Mouse (Mus musculus) NIH3T3 (cell line): ENCODE measurements at regions not wholly inside any gene's neighbourhood (a gene's known extent, or its start where the extent isn't known, plus 50 kb on each side); places are given as distances from the start of the nearest gene placed in this dataset.

ENCODE experiments used
- DNase-seq: peaks from one replicate; pipeline ENCODE4 v3.0.0-alpha.2; 2012; ENCODE audit warnings: low read depth

DNA sequence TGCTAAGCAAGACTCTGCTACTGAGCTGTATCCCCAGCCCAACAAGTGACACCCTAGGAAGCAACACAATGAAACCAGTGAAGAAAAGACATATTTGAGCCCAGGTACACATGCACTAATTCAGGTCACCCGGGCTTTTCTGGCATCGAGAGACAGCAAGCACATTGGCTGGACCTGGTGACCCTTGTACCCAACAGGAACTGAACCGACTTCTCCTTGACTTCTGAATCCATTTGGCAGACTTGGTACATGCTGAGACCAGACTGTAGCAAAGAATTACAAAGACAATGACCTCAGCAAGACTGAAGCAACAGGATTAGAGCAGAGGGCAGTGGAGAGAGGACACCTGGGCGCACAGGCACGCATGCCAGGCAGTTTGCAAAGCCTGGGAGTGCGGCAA, 79.1 kb downstream of the Sema4f start:
- DNase-seq, result no peak

DNA sequence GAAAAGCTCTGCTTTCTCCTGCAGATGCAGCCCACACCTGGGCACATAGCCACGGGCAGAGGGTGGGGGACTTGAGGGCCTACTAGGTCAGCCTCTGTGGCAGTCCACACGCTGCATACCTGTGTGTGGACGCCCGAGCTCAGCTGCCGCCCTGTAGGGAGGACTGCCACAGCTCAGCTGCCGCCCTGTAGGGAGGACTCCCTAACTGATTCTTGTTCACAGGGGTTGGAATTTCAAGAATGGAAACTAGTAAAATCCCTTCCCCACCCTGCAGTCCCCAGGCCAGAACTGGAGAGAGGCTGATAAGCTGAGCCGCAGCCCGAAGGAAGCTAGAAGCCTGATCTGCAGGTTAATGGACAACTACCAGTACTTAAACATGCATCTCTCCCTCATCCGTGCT, 82.0 kb upstream of the Hk2 start:
- DNase-seq, result no peak

DNA sequence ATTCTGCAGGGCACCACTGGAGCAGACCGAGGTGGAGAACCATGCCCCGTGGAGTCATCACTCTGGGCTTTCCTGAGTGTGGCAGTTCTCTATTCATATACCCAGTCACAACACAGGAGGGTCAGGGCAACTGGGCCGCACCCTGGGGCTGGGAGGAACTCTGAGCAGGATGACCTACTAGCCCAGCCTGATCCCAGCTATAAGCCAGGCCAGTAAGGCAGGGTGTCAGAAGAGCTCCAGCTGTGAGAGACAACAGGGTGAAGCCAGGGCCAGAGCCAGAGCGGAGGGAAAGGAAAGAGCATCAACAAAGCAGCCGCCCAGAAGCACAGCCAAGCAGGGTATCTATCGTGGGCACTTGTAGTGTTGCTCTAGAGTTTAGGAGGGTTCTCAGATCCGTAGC, 81.1 kb upstream of the Hk2 start:
- no peak for DNase-seq

DNA sequence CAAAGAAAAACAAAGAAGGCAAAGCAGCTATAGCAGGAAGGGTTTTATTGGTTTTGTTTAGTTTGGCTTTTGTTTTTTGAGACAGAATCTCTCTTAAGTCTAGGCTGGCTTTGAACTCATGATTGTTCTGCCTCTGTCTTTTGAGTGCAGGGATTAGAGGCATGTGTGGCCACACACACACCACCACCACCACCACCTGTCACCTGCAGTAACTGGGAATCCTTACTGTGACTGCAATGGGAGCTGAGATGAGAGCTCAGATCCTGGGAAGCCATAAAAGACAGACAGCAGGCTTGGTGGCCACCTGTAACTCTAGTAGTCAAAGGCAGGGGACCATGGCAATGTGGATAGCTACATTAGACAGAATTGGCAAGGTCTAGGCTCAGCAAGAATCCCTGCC, 80.5 kb upstream of the Hk2 start:
- DNase-seq, result peak; percentile 25

DNA sequence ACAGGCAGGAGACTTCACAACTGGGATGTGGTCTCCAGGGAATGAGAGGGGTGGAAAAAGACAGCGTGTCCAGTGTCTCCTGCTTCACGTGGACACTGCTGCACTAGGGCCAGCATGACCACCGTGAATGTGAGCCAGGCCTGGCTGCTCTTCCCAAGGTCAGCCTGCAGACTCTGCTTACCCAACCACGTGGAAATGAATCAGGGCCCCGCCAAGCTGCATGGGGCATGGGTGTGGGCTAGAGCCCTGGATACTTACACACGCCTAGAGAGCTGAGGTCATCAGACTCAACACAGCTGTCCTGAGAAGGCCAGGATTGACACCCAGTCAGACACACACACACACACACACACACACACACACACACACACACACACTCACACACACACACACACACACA, 80.1 kb upstream of the Hk2 start:
- peak; percentile 94 for DNase-seq

DNA sequence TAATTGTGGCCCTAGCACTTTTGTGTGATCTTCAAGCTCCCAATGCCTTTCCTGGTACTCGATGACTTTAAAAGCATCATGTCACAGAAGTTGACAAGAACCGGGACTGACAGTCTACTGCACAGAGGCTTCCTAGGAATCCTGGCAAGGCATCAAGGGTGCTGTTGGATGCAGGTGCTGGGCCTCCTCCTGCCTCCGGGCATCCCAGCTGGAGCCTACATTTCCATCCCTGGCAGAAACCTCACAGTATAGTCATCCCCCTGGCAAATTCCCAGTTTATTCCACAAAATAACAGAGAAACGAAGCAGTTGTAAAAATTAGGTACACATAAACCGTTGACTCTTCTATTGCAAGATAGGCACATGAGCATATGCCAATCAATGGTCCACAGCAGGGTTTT, 78.8 kb upstream of the Hk2 start:
- peak; percentile 72 for DNase-seq

DNA sequence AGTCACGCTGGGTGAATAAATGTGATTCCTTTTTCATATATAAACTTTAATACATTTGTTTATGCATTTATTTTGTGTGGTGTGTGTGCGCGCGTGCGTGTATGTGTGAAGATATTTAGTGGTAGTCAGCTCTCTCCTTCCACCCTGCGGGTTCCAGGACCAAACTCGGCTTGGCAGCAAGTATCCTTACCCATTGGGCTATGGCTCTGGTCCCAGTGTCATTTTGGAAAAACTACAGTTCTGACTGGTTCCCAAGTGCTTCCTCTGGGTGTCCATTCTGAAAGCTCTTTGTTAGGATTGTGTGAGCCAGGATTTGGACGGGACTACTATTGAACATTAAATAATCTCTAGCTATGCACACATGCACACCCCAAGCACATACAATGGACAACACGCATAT, 76.3 kb upstream of the Hk2 start:
- no peak for DNase-seq

DNA sequence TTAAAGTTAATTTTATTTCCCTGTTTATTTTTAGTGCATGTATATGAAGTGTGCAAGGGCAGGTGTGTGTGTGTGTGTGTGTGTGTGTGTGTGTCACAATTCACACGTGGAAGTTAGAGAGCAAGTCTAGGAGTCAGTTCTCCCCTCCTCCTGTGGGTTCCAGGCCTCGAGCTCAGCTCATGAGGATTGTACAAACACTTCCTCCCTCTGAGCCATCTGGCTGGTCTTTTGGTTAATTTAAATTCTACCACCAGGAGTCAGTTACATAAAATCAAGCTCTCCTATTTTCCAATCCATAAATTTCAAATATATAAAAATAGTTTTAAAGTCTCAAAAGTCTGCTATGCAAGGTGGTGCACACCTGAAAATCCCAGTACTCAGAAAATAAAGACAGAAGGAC, 73.3 kb upstream of the Hk2 start:
- DNase-seq, result no peak

DNA sequence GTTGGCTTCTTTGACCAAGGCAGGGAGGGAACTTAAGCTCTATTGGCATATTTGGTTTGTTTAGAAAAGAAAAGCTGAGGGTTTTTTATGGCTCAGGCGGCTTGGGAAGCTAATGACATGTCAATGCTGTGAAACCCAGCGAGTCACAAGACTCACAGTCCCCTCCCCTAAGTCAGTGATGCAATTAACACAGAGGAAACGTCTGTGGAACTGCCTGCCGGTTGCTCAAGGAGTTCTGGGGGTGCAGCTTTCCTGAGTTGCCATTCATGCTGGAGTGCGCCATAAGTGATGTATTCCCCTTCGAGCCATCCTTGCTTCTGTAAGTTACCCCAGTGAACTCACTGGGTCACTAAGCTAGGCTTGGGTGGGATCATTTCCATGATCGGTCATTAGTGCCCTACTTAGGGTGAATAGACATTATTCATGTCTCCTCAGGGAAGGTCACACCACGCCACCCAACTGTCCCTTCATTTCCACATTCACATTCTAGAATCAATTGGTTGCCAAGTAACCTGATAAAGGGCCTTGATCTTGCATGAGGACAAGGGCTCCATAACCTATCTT, 72.4 kb upstream of the Hk2 start:
- DNase-seq, result no peak

DNA sequence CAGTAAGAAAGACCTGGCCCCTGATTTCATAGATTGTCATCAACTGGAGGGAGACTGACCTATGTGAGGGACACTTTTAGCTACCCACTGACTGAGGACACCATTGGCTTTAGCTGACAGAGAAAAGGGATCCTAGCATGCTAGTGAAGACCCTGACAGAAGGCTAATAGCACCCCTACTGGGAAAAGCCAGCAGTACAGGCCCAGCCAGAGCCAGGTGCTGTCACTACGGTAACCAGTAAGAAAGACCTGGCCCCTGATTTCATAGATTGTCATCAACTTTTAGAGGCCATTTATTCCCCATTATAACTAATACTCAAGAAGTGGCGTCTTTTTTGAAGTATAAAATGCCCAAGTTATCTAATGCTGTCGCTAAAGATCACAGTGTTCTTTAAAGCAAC, 70.2 kb upstream of the Hk2 start:
- peak; percentile 24 for DNase-seq

DNA sequence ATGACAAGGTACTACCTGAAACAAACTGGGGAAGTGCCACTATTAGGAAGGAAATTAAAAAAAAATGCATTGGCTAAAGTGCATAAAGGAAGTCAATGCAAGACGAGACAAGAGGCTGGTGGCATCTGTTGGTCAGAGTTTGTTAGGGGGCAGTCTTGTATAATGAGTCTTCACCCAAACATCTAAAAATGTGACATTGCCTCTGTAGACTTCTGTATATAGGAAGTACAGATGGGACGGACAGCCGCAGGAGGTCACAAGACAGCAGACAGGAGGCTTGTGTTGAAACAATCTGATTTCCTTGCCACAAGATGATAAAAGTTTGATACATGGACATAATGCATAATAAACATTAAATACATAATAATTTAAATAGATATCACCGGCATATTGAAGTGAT, 69.6 kb upstream of the Hk2 start:
- DNase-seq, result no peak

DNA sequence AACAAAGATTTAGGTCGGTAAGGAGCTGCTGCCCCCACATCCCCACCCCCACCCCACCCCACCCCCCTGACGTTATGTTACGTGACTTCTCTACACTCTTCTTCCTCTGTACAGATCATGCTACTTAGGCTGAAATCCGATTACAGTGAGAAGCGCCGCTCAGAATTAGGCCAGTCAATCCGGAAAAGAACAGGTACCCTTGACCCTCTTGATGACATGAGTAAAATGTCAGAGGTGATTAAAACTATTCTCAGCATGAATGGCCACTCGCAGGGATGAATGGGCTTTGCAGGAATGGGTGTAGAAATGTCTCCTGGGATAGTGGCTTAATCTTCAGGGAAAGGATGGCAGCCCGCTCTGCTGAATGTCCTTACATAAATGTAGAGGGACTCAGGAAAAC, 63.0 kb upstream of the Hk2 start:
- no peak for DNase-seq

DNA sequence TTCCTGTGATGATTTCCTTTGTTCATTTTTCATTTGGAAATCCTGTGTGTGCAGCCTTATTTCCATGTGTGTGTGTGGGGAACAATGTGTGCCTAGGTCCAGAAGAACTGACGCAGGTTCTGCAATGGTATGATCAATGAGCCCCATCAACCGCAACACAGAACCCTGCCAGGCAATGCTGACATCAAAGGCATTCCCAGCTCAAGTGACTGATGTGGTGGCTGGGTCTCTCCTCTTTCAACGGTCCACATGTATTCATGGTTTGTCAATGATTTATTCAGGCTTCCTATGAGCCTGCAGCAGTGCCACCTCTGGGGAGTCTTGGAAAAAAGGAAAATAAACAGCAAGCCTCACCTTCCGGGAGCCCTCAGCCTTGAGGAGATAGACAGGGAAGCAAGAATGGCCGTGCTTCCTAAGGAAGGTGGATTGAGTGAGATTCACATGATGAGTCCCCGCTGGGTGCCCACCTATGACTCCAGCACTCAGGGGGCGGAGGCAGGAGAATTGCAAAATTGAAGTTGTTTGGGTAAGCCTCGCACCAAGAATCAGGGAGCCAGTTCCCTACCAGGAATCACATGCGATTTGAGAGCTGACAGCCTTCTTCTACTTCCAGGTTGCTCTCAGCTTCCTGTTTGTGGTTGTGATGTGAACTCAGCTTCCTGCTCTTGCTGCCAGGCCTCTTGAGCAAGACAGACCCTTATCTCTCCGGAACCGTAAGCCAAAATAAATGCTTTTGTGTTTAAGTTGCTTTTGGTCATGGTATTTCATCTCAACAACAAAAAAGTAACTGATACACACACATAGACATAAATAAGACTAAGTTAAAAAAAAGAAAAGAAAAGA, 61.2 kb upstream of the Hk2 start:
- DNase-seq, result peak; percentile 22

DNA sequence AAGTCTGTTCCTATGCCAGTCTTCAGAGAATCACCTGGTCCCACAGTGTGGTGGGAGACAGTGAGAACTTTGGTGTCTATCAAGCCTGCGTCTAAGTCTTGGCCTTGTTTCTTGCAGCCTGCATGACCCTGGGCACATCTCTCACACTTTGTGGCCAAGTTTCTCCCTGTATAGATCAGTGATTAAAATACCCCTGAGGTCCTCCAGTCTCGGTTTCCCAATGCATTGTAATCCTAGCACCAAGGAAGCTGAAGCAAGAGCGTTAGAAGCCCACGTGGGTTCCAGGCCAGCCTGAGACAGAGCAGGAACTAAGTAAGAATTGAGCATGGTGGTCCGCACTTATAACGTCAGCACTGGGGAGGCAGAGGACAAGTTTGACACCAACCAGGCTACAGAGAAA, 59.6 kb upstream of the Hk2 start:
- no peak for DNase-seq

DNA sequence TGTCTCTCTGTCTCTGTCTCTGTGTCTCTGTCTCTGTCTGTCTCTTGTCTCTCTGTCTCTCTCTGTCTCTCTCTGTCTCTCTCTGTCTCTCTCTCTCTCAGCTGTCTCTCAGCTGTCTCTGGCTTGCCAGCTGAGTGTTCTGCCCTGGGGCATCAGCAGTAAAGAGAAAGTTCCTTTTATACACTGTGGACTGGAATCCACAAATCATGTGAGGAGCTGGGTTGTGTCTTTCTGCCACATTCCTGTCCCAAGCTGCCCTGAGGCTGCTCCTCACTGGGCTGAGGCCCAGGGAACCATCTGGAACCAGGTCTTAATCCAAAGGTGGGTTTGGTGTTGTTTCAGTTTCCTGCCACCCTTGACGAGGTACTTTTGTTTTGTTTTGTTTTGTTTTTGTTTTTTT, 57.0 kb upstream of the Hk2 start:
- DNase-seq, result peak; percentile 62

DNA sequence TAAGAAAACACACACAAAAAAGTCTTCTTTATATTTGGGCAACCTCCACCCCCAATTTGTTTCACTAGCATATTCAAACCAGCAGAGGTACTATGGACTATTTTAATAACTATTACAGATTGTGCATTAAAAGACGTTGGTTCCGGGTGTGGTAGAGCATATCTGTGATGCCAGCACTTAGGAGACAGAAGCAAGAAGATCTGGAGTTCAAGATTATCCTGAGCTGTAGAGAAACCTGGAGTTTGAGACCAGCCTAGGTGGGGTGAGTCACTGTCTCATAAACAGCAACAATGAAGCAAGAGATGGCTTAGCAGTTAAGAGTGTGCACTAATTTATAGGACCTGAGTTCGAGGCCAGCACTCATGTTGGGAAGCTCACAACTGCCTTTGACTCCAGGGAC, 50.4 kb upstream of the Hk2 start:
- no peak for DNase-seq

DNA sequence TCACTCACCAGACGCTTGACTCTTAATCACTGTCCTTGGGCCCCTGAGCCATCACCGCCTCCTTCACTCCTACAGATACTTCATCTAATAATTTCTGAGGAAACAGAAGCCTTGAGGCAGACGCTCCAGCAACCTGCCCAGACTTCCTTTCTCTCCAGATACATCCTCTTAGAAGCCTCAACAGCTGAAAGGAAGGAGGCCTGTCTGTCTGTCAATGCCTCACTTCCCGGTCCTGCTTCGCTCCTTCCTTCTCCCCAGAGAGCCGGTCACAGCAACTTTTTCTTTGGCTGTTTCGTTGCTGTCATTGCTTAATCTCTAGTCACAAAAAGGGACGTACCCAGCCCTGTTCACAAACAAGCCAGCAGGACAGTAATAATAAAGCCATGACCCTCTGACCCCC, 50.0 kb upstream of the Hk2 start:
- DNase-seq, result no peak
